Mouse (Mus musculus) monocyte, adult 2 months (primary cell): ENCODE data around the gene Rassf7.

Experiments
- DNase-seq, 2 experiments: peaks; one replicate each; pipeline ENCODE4 v3.0.0; 2022; ENCODE audit warnings: low spot score in 2 of 2, low read depth in 1 of 2

The Rassf7 gene

GRCm38 (mm10) chr7:141196619-141197282, 18.9 kb upstream of the Rassf7 start:
- DNase-seq, result no peak

- DNase-seq, result no peak
Measured at GRCm38 (mm10) chr7:141198121-141198520, 17.5 kb upstream of the Rassf7 start.

- no peak for DNase-seq
Measured at GRCm38 (mm10) chr7:141204546-141204945, 11.1 kb upstream of the Rassf7 start.

GRCm38 (mm10) chr7:141205504-141205903, 10.2 kb upstream of the Rassf7 start:
- no peak for DNase-seq

GRCm38 (mm10) chr7:141206182-141206937, 9.3 kb upstream of the Rassf7 start:
- no peak for DNase-seq

- no peak for DNase-seq
Measured at GRCm38 (mm10) chr7:141209526-141209925, 6.1 kb upstream of the Rassf7 start.

GRCm38 (mm10) chr7:141210137-141210536, 5.5 kb upstream of the Rassf7 start:
- no peak for DNase-seq

- no peak for DNase-seq
Measured at GRCm38 (mm10) chr7:141210606-141211131, 5.0 kb upstream of the Rassf7 start.

GRCm38 (mm10) chr7:141213133-141213532, 2.5 kb upstream of the Rassf7 start:
- DNase-seq, result no peak

GRCm38 (mm10) chr7:141213605-141214235, 1.9 kb upstream of the Rassf7 start, which contains the start of gene Lmntd2:
Gene Lmntd2 (minus strand): TSS chr7:141214080.
- no peak for DNase-seq

GRCm38 (mm10) chr7:141214310-141214709, 1.4 kb upstream of the Rassf7 start:
- no peak for DNase-seq

GRCm38 (mm10) chr7:141215880-141216733, 447 bp downstream of the Rassf7 start:
- no peak for DNase-seq

GRCm38 (mm10) chr7:141216894-141217293, 1.2 kb downstream of the Rassf7 start:
- no peak for DNase-seq

- DNase-seq, result no peak
Measured at GRCm38 (mm10) chr7:141217343-141218013, 1.8 kb downstream of the Rassf7 start.

GRCm38 (mm10) chr7:141218141-141218540, 2.5 kb downstream of the Rassf7 start:
- DNase-seq, result no peak

- DNase-seq, result no peak
Measured at GRCm38 (mm10) chr7:141218557-141219133, 3.0 kb downstream of the Rassf7 start.

- no peak for DNase-seq
Measured at GRCm38 (mm10) chr7:141219558-141220099, 4.0 kb downstream of the Rassf7 start.

- no peak for DNase-seq
Measured at GRCm38 (mm10) chr7:141220377-141220776, 4.7 kb downstream of the Rassf7 start.

- peak; percentile 70 to 81 for DNase-seq
Measured at GRCm38 (mm10) chr7:141221249-141222125, 5.8 kb downstream of the Rassf7 start.
